Mouse (Mus musculus) spleen, embryonic (tissue): ENCODE results near the gene Arhgap44.

Experiments used
- CTCF ChIA-PET: fragments of 350-600 bp; sonication (Branson Sonifier 250); formaldehyde crosslinking; loops from one replicate; lab custom pipeline; 2022; lab: Charles Lee

Arhgap44 gene

DNA sequence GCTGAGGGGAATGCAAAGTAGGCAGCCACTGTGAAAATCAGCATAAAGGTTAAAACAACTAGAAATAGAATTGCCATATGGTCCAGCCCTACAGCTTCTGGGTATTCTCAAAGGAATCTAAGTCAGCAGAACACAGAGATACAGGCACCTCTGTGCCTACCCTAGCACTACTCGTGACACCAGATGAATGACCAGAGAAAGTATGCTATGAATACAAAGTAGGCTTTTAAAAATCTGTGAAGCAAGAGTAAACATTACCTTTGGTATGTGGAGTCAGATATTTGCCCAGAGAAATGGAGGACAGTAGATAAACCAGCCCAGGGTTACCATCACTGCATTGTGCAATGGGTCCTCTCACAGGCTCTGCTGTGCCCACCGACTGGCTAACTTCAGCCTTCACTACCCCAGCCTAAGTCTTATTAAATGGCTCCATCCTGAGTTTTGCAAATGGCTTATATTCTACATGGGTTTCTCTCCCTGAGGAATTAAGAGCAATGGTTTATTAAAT, 25.6 kb downstream of the Arhgap44 start:
- CTCF ChIA-PET = interaction anchor here (0.5 kb wide), 1 partner anchor 121 kb away, joined by 5 read pairs; no protein-coding TSS in a partner anchor

DNA sequence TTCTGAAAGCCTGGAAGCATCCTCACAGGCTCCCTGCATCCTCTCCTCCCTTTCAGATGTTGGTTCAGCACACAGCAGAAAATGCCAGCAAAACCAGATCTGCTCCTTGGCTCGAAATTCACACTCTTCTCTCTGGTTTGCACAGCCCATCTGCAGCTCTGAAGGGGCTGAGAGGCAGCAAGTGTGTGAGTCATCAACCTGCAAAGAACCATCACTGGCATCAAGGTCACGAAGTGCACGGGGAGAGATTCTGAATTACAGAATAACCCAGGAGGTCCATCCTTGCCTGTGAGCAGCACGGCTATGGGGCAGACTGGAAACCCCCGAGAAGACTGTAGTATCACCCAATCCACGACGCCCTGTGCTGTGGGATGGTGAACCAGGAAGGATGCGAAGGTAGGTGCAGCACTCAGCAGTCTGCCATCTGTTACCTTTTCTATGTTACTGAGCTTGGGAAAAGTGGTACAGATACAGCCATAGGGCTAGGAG, 27.5 kb downstream of the Arhgap44 start:
- CTCF ChIA-PET = no interaction called here

DNA sequence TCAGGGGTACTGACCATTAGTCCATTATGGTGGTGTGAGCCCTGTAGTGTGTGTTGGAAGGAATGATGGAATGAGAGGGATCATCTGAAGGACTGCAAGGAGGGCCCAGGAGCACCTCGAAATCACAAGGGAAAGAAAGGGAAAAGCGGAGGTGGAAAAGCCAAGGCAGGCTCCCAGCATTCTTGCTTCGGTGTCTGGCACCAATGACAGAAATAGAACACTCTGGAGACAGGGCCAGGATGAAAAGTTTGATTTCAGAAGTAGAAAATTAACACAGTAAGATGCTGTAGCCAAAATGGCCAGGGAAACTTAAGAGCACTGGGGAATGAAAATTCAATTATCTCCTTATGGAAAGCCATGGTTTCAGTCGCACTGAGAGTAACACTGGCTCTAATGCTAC, 29.1 kb downstream of the Arhgap44 start:
- CTCF ChIA-PET = no interaction called here

DNA sequence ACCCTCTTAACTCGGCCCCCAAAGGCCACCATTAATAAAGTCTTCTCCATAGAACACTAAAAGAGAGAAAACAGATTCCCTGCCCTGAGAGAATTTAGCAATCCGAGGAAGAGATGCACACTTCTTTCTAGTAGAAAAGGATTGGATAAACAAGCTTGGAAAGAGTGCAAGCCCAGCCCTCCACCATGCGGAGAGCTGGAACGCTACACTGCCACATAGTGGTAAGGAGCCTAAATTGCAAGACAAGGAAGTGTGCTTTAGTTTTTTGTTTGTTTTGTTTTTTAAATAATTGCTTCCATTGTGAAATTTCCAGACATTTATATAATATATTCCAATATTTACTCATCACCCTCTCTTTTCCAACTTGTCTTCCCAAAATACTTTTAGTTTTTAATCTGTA, 33.7 kb downstream of the Arhgap44 start:
- CTCF ChIA-PET = no interaction called here

DNA sequence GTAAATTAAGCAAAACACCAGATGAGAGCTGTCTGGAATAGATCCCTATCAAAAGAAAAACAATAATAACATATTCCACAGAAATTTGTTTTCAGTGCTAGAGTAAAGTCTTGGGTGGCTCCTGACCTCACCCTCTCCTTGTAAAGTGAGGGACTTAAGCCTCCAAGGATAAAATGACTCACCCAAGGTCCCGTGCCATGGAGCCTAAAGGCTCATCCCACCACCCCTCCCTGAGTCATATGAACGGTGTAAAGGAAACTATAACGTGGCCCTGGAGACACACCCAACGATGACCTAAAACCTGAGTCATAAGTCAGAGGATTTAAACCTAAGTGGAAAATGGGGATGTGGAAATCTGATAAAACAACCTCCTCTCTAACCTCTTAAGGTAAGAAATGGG, 34.1 kb downstream of the Arhgap44 start:
- CTCF ChIA-PET = no interaction called here

DNA sequence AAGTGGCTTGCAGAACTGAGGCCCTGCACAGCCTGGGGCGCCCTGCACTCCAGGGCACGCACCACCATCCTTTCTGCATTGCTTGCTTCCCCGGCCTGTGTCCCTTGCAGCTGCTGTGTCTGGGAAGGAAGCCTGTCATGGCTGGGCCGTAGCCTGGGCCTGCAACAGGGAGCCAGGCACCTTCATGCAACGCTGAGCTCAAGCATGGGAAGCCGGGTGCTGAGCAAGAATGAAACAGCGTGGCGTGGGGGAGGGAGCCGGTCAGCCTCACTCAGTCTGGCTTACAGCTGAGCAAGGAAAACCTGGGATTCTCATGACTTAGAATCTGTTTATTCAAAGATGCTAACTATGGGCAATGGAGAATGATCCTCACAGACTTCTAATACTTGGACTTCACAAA, 36.2 kb downstream of the Arhgap44 start:
- CTCF ChIA-PET = no interaction called here

DNA sequence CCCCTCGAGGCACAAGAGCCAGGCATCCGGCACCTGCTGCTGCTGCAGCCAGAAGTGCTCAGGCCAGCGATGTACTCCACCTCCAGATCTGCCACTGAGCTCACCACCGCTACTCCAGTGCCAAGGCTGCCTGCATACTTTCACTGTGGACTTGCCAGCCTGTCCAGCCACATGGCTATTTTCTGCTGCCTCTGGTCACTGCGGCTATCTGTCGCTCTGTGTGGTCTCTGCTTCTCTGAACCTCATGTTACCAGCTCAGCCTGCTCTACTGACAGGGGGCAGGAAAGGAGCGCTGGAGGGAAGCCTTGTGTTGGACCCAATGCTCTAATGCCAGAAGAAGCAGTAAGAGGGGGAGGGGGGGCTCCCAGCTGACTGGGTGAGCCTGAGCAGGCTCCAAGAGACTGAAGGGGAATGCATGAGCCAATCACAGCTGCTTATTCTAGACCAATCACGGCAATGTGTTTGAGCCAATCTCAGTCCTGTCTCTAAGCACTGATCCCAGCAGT, 37.8 kb downstream of the Arhgap44 start:
- CTCF ChIA-PET = no interaction called here

DNA sequence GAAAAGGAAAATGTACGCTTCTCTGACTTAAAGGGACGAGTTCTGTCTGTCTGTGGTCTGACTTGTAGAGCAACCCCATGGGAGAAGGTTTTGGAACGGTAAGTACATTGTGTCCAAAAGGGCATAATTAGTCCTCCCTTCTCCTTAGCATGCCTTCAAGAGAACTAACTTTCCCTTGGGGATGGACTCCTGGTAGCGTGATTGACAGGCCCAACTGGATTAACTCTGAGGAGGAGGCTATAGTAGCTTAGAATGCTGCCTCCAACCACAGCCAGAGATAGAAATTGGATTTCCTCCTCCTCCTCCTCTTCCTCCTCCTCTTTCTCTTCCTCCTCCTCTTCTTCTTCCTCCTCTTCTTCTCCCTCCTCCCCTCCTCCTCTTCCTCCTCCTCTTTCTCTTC, 42.5 kb downstream of the Arhgap44 start:
- CTCF ChIA-PET = no interaction called here

DNA sequence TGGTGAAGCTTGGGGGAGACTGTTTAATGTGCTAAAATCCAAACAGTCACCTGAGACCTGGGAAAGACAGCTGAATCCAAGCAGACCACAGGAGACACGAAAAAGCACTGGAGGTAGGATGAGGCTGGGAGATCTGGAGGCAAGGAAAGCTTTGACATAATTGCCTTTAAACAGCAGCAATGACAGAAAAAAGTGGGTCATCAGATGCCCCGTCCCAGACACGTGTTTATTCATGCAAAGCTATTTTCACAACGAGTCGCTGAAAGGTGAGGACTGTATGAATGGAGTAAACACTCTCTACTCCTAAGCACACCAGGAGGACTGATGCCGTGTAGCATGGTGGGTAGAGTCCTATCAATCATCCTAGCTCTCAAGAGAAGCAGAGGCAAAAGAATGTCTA, 47.0 kb downstream of the Arhgap44 start:
- CTCF ChIA-PET = no interaction called here

DNA sequence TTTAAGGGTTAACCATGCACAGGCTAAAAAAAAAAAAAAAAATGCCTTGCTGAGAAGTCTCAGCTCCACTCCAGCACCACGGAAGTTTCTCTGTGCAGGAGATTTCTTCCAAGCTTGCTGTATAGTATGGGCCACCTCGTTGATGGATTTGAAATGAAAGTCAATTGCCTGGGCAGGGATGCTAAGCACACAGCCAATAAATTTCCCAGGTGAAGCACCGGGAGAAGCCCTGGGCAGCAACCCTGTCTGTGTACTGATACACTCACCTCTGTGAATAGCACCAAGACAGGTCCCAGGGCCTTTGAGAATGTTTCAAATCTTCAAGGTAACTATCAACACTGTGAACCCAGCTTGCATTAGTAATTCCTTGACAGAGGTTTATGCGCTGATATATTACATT, 50.7 kb downstream of the Arhgap44 start:
- CTCF ChIA-PET = no interaction called here

DNA sequence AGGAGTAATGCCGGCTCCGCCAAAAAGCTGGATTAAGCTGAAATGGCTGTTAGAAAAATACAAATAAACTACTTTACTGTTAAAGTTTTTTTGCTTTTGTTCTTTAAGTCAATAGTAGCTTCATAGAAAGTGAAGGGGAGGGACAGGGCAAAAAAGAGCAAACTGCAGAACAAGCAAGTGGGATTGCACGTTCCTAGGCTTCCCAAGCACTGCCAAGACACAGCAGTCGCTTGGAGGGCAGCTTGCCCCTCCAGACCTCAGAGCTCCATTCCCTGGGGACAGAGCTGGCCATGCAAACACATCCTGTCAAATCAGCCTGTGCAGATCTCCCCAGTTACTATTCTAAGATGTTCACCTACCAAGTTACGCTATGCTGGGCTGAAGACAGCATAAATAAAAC, 51.1 kb downstream of the Arhgap44 start:
- CTCF ChIA-PET = no interaction called here

DNA sequence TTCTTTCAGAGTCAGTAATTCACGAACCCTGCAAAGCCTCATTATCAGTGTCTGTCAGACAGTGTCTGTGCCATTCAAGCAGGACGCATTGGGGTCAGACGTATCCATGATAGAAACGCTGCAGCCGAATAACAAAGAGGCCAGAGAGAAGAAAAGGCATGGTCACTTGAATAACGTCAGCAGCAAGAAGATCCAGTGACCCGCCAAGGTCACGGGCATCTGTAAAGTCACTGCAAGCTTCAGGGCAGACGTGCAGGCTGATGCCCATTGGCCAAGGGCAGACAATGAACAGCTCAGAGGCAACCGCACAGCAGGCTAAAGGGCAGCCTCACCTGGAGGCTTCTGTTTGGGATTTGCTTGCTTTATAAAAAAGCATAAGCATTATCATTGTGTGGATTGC, 52.7 kb downstream of the Arhgap44 start:
- CTCF ChIA-PET = no interaction called here

DNA sequence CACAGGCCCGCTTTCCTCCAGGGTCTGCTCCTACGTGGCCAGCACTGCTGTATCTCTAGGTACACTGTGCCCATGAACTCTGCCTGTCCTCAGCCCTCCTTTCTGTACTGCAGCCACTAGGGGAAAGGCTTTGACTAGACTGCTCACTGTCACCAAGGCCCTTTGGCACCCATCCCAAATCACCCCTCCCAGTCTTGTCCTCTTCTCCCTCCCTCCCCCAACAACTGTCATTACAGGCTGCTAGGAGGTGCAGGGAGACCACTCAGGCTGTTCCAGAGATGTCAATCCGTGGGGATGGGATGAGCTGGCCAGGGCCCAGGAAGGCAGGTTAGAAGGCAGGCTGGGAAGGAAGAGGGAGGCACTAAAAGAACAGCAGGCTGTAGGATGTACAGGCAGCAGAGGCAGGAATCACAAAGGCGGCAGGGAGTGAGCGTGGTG, 55.0 kb downstream of the Arhgap44 start:
- CTCF ChIA-PET = interaction anchor here (0.5 kb wide), 1 partner anchor 67 kb away, joined by 4 read pairs; no protein-coding TSS in a partner anchor

DNA sequence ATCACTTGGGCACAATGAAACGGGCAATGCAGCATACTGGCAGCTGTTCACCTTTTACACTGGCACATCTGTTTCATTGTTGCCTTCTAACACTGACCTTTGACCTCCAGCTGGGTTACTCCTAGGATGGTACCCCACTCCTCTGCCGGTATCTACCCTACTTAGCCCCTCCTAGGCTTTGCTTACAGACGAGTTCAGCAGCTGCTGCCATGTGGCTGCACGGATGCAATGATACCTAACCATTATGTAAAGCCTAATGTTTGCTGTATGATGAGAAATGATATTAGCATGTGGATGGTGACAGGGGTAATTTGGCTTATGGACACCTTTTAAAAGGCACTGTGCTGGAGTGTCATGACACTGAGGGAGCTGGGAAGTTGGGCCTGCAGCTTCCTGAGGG, 55.6 kb downstream of the Arhgap44 start:
- CTCF ChIA-PET = interaction anchor here (0.5 kb wide), 1 partner anchor 67 kb away, joined by 4 read pairs; no protein-coding TSS in a partner anchor

DNA sequence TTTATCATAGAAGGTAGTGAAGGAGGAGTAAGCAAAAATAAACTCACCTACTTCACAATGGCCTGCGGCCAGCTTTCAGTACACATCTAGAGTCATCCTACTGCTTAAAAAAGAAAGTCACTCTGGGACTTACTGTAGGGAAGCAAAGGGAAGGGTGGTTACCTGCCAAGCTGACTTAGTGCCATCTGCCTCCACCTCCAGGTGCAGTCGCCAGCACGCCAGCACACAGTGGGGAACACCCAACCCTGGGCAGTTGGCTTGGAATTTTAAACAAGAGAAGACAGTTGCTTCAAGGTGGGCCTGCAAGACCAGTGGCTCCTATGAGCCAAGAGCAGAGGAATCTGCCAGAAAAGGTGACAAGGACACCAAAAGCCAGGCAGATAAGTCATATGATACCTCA, 58.7 kb downstream of the Arhgap44 start:
- CTCF ChIA-PET = no interaction called here

DNA sequence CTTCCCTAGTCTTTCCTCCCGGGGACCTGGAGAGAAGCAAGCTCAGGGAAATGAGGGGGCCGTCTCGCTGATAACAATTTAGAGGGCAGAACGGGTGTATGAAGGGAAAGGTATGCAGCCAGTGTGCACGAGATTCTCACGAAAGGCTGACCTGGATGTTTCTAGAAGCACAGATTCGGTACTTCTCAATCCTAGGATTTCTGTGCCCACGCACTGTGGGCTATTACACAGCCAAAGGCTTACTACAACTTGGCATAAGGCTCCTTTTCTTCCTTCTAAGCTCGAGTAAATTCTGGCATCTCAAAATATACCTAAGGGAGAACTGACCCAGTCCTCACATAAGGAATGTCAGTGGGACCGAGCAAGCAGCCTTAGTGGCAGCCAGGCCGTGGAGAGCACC, 61.6 kb downstream of the Arhgap44 start:
- CTCF ChIA-PET = no interaction called here

DNA sequence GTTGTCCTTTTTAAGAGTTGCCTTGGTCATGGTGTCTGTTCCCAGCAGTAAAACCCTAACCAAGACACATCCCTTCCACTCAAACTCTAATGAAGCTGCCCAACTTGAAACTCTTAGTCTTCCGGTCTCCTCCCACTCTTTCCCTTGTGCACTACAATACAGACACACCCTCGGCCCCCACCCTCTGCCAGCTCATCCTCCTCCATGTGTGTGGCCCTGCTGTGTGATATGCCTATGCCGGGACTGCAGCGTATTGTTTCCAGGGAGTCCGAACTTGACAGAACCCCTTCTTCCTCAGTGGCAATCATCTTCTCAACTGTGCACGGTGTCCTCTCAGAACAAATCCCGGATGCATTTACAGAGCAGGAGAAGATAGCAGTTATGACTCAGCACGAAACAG, 62.7 kb downstream of the Arhgap44 start:
- CTCF ChIA-PET = no interaction called here

DNA sequence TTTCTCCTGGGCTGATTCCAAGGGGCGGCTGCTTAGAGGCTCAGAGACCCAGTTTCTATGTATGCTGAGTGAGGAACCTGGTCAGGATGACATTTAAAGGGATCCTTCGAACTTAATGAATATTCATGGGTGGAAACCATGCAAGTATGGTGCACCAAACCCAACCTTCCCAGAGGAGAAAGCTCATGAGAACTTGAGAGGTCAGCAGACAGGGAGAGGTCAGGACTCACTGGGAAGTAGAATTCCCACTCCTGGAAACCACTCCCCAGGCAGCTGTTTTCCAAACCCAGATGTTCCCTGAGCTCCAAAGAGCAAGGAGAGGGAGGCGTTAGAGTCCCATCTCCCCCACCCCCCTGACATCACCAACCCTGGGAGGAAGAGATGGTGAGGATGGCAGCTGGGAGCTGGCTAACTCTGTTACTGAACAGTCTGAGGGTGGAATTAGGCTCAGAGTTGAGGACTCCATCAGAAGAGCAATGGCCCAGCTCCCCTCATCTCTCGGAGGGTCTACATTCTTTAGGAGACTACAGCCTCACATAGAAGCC, 65.2 kb downstream of the Arhgap44 start:
- CTCF ChIA-PET = no interaction called here

DNA sequence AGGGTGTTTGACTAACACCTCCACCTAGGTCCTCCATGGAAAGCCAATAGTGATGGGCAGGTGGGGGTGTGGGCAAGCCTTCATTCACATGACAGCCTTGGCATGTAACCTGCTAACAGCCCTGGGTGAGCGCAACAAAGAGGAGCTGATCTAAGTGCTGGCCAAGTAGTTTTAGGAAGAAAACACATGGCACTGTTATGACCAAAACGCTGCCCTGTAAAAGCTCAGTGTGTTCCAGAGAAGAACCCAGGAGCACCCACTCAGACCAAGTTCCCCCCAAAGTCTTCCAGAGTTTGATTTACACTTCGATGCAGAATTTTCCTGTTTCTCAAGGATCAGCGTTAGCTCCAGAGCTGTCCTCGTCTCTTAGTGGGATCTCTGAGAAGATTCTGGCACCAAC, 65.9 kb downstream of the Arhgap44 start:
- CTCF ChIA-PET = no interaction called here

DNA sequence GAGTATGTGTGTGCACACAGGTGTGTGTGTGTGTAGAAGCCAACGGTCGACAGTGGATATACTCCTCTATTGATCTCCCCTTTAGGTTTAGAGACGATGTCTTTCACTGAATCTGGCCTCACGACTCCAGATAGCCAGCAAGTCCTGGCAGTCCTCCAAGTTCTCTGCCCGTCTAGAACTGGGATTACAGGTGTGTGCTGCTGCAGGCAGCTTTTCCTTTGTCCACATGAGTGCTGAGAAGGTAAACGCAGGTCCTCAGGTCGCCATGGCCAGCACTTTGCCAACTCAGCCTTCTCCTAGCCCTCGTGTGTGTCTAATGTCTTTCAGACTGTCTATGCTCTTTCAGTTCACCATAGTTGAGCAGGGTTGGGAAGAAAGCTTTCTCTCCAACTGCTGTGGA, 69.9 kb downstream of the Arhgap44 start:
- CTCF ChIA-PET = no interaction called here

DNA sequence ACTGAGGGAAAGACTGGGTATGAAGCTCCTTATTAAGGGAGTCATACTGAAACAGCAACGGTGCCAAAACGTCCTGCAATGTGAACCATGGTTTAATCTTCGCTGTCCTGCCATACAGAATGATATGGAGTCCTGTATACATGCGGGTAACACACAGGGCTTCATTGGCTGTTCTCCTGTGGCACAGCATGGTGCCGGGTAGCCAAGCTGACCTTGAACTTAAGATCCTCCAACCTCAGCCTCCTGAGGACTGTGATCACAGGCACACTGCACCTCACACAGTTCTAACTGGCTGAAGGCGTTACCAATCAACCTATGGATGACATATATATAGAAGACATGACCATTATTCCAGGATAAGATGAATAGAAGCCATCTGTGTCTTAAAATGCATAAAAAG, 72.4 kb downstream of the Arhgap44 start:
- CTCF ChIA-PET = no interaction called here

DNA sequence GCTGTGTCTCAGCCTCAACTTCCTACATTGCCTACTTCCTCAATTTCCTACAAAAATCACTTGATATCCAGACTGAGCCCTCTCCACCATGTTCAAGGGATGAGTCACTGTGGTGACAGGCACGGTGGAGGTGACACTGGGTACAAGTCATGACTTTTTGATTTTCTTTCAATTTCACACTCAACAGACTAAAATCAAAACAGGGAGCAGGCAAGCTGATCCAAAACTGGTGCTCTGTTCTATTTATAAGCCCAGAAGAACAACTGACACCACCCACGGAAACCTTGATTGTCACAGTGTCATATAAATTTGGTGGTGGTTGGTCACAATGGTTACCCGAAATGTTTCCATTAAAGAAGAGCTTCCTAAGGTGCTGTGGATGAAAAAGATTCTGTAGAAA, 72.8 kb downstream of the Arhgap44 start:
- CTCF ChIA-PET = no interaction called here

DNA sequence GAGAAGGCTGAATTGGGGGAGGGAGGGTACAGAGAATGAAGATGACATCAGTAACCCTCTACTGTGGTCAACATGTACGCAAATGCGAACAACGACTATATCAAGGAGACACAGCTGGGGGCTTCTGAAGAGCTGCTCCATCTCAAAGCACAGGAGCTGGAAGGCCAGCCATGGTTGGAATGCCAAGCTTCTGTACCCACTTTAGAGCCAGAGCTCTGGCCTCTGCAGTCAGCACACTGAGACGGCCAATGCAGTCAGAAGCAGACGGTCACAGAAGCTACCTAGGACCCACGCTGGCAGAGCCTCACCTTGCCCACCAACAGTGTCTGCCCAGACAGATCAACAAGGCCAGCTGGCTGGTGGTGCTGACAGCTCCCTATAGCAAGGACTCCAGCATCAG, 73.5 kb downstream of the Arhgap44 start:
- CTCF ChIA-PET = no interaction called here
